Mouse (Mus musculus): ENCODE results near the gene Hfe.

Hfe gene

GRCm38 (mm10) chr13:23710374-23711089 is at the start of gene Hfe:
Gene Hfe (minus strand): TSS chr13:23710854.
- CTCF ChIA-PET = interaction anchor here in 2 of 4 experiments (0.6 to 0.8 kb wide), 2 partner anchors 10 to 595 kb away, joined by 3 to 5 read pairs; no protein-coding TSS in a partner anchor

DNA sequence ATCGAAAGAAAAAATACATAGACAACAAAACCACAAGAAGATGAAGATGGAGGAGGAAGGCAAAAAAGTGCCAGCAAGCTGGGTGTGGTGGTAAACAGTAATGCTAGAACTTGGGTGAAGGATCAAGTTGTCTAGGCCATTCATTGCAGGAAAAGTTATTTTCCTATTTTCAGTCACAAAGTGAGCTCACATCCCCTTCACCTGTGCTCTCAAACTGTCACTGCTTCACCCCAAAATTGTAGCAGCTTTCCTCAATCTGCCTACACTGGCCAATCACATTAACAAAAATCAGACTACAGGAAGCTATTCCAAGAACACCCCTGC is 49.2 kb upstream of the Hfe start:
- ChIA-PET POLR2A (interaction anchor here (0.6 to 44.4 kb wide), 71 partner anchors 2 to 1977 kb away, joined by 3 to 2331 read pairs (median 8); partner anchors contain the start of genes Hist1h2ab (in 4 of the 4), Hist1h2bb (in 4 of the 4), Hist1h3b (in 4 of the 4) and Hist1h3c (in 4 of the 4)), CTCF (interaction anchor here in 2 of 4 experiments (0.6 to 1.1 kb wide), 3 partner anchors 18 to 76 kb away, joined by 3 read pairs; partner anchors contain the start of genes Hist1h2ac (in 1 of the 2) and Hist1h2bc (in 1 of the 2))

More at GRCm38 (mm10) chr13:23710374-23711089, at the start of gene Hfe:
- POLR2A ChIA-PET = interaction anchor here in 3 of 4 experiments (0.5 to 6.4 kb wide), 27 partner anchors 9 to 364 kb away, joined by 3 to 56 read pairs (median 6); partner anchors contain the start of genes Hist1h2ab (in 3 of the 3), Hist1h2ac (in 3 of the 3), Hist1h2bc (in 3 of the 3) and Hist1h3b (in 3 of the 3)

DNA sequence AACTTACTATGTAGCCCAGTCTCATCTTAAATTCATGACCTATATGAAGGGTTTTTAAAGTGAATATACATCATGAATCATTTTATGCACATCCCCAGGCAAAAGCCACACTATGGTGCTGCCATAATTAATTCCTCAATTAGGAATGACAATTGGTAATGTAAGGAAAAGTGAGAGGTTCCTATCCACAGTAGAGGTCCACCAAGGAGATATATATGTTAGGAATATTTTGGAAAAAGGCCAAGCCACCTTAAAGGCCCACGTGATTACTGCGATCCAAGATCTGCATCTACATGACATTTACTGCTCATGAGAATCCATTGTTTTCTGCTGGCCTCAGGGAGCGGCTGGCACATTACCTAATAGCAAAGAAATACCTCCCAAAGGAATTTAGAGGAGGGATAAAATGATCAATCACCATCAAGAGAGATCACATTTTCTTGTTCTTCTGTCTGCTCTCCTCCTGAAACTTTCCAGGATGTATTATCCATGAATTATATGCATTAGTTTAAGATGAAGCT is 48.7 kb upstream of the Hfe start:
- ChIA-PET POLR2A (interaction anchor here (0.6 to 44.4 kb wide), 57 partner anchors 1 to 1973 kb away, joined by 3 to 2331 read pairs (median 12); partner anchors contain the start of genes Hist1h2ab (in 4 of the 4), Hist1h2bb (in 4 of the 4), Hist1h3b (in 4 of the 4) and Hist1h3c (in 4 of the 4)), CTCF (interaction anchor here in 2 of 4 experiments (0.6 kb wide), 2 partner anchors 17 to 27 kb away, joined by 3 read pairs; no protein-coding TSS in a partner anchor)

- ChIA-PET POLR2A (interaction anchor here (0.7 to 44.4 kb wide), 40 partner anchors 0 to 325 kb away, joined by 3 to 2331 read pairs (median 6); partner anchors contain the start of genes Hist1h1c (in 4 of the 4), Hist1h2ac (in 3 of the 4), Hist1h2bb (in 3 of the 4) and Hist1h2bc (in 3 of the 4)), CTCF (interaction anchor here in 1 of 4 experiments (0.7 kb wide), 1 partner anchor 192 kb away, joined by 3 read pairs; no protein-coding TSS in a partner anchor)
Measured at GRCm38 (mm10) chr13:23757921-23758320, 47.3 kb upstream of the Hfe start.

GRCm38 (mm10) chr13:23757211-23757773 is 46.6 kb upstream of the Hfe start:
- CTCF ChIA-PET = interaction anchor here in 1 of 4 experiments (0.7 kb wide), 1 partner anchor 193 kb away, joined by 3 read pairs; no protein-coding TSS in a partner anchor
- POLR2A ChIA-PET = interaction anchor here (0.6 to 44.4 kb wide), 53 partner anchors 1 to 1722 kb away, joined by 3 to 2331 read pairs (median 5); partner anchors contain the start of genes Hist1h1c (in 4 of the 4), Hist1h2bb (in 4 of the 4), Hist1h3c (in 4 of the 4) and Hist1h2ac (in 3 of the 4)

GRCm38 (mm10) chr13:23756790-23757189 is 46.1 kb upstream of the Hfe start, which contains the start of gene Hist1h4b:
Gene Hist1h4b (plus strand): TSS chr13:23757013.
- ChIA-PET POLR2A (interaction anchor here (0.6 to 44.4 kb wide), 50 partner anchors 1 to 1722 kb away, joined by 3 to 2331 read pairs (median 5); partner anchors contain the start of genes Hist1h1c (in 4 of the 4), Hist1h2bb (in 4 of the 4), Hist1h3c (in 4 of the 4) and Hist1h2ac (in 3 of the 4)), CTCF (interaction anchor here in 1 of 4 experiments (0.6 kb wide), 1 partner anchor 72 kb away, joined by 4 read pairs; no protein-coding TSS in a partner anchor)

DNA sequence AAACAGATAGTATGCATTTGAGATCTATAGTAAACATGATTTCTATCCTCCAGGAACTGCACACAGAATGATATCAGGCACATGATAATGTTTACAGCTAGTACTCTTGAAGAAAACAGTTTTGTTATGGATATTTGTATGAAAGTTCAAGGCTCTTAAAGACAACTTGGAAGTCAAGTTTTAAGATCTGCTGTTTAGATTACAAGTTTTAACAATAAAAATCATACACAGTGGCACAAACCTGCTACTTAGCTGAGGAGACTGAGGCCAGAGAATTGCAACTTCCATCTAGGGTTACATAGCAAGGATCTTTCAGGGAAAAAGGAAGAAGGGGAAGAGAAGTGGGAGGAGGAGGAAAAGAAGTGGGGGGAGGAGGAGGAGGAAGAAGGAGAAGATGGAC is 44.3 kb upstream of the Hfe start:
- ChIA-PET CTCF (no interaction called here), POLR2A (interaction anchor here (0.7 to 44.4 kb wide), 14 partner anchors 3 to 183 kb away, joined by 3 to 2331 read pairs (median 70); partner anchors contain the start of genes Hist1h3c (in 4 of the 4), Hist1h1a (in 3 of the 4), Hist1h1c (in 3 of the 4) and Hist1h3a (in 3 of the 4))

GRCm38 (mm10) chr13:23753314-23754078 is 42.8 kb upstream of the Hfe start:
- ChIA-PET CTCF (no interaction called here), POLR2A (interaction anchor here (0.5 to 44.4 kb wide), 41 partner anchors 4 to 1888 kb away, joined by 3 to 2331 read pairs (median 19); partner anchors contain the start of genes Hist1h1a (in 4 of the 4), Hist1h3a (in 4 of the 4), Hist1h3c (in 4 of the 4) and Hist1h1c (in 3 of the 4))

DNA sequence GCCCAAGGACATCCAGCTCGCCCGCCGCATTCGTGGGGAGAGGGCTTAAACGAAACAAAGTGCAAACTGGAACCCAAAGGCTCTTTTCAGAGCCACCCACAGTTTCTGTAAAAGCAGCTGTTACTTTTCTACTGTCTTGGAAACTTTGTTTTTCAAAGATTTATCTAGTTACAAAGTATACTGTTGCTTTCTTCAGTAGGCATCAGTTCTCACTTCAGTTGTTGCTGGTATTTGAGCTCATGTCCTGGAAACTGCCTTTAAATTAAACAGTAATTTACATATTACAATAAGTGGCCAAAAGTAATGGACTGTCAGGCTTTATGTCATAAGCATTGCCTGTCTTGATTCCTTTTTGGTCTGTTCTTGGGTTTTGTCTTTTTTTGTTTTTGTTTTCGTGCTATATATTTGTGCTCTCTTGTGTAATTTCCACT is 42.1 kb upstream of the Hfe start:
- ChIA-PET CTCF (interaction anchor here in 1 of 4 experiments (1.1 to 2.6 kb wide), 3 partner anchors 8 to 15 kb away, joined by 4 to 11 read pairs (median 4); partner anchors contain the start of genes Hist1h1c and Hist1h4a), POLR2A (interaction anchor here (0.6 to 44.4 kb wide), 61 partner anchors 5 to 1999 kb away, joined by 3 to 2331 read pairs (median 10); partner anchors contain the start of genes Hist1h1a (in 4 of the 4), Hist1h1c (in 4 of the 4), Hist1h3a (in 4 of the 4) and Hist1h3c (in 4 of the 4))

DNA sequence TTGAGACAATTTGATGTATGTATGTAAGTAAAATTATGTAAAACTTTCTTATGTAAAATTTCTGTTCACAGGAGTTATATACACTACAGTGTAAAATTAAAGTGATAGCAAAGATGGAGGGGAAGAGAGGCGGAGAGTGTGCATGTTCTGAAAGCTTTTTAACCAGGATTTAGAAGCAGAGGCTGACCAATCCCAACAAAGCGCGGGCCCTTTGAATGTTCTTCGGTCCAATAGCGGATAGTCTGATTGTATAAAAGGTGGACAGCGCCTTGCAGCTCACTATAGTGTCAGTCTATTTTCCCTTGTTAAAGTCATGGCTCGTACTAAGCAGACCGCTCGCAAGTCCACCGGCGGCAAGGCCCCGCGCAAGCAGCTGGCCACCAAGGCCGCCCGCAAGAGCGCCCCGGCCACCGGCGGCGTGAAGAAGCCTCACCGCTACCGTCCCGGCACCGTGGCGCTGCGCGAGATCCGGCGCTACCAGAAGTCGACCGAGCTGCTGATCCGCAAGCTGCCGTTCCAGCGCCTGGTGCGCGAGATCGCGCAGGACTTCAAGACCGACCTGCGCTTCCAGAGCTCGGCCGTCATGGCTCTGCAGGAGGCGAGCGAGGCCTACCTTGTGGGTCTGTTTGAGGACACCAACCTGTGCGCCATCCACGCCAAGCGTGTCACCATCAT is 41.5 kb upstream of the Hfe start, which contains the start of gene Hist1h3b:
Gene Hist1h3b (plus strand): TSS at position 201 of the 675 bp plus-strand sequence.
- ChIA-PET POLR2A (interaction anchor here (0.6 to 44.4 kb wide), 95 partner anchors 6 to 1999 kb away, joined by 3 to 2331 read pairs (median 6); partner anchors contain the start of genes Hist1h1a (in 4 of the 4), Hist1h1c (in 4 of the 4), Hist1h3a (in 4 of the 4) and Hist1h4a (in 4 of the 4)), CTCF (interaction anchor here in 1 of 4 experiments (0.8 to 2.6 kb wide), 5 partner anchors 9 to 68 kb away, joined by 3 to 11 read pairs (median 4); partner anchors contain the start of genes Hist1h1c, Hist1h2bc and Hist1h4a)

GRCm38 (mm10) chr13:23751478-23751956 is 40.9 kb upstream of the Hfe start:
- ChIA-PET POLR2A (interaction anchor here (0.6 to 44.4 kb wide), 96 partner anchors 6 to 1925 kb away, joined by 3 to 2331 read pairs (median 6); partner anchors contain the start of genes Hist1h1a (in 4 of the 4), Hist1h1c (in 4 of the 4), Hist1h3a (in 4 of the 4) and Hist1h4a (in 4 of the 4)), CTCF (interaction anchor here in 1 of 4 experiments (0.8 to 2.6 kb wide), 5 partner anchors 9 to 67 kb away, joined by 3 to 11 read pairs (median 4); partner anchors contain the start of genes Hist1h1c, Hist1h2bc and Hist1h4a)

DNA sequence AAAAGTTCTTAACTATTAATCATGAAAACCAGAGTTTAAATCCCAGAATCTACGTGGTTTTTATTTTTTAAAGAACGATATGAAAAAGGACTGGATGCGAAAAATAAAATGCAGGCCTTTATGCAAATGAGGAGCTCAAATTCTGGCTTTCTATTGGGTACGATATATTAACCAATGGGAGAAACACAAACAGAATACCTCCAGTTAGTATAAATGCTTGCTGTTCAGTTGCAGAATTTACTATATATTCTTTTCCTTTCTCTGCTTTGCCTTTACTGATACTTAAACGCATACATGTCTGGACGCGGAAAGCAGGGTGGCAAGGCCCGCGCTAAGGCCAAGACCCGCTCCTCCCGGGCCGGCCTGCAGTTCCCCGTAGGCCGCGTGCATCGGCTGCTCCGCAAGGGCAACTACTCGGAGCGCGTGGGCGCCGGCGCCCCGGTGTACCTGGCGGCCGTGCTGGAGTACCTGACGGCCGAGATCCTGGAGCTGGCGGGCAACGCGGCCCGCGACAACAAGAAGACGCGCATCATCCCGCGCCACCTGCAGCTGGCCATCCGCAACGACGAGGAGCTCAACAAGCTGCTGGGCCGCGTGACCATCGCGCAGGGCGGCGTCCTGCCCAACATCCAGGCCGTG is 40.3 kb upstream of the Hfe start, which contains the start of gene Hist1h2ab:
Gene Hist1h2ab (plus strand): TSS at position 288 of the 639 bp plus-strand sequence.
- ChIA-PET POLR2A (interaction anchor here (0.6 to 44.4 kb wide), 82 partner anchors 7 to 1922 kb away, joined by 3 to 2331 read pairs (median 7); partner anchors contain the start of genes Hist1h1a (in 4 of the 4), Hist1h1c (in 4 of the 4), Hist1h3a (in 4 of the 4) and Hist1h4a (in 4 of the 4)), CTCF (interaction anchor here in 1 of 4 experiments (1.6 to 2.6 kb wide), 2 partner anchors 10 to 11 kb away, joined by 4 to 11 read pairs; partner anchors contain the start of genes Hist1h1c and Hist1h4a)

GRCm38 (mm10) chr13:23749563-23750121 is 39.0 kb upstream of the Hfe start:
- CTCF ChIA-PET = no interaction called here

GRCm38 (mm10) chr13:23747892-23748288 is 37.2 kb upstream of the Hfe start:
- ChIA-PET POLR2A (interaction anchor here (0.6 to 44.4 kb wide), 51 partner anchors 4 to 1994 kb away, joined by 3 to 2331 read pairs (median 6); partner anchors contain the start of genes Hist1h1c (in 4 of the 4), Hist1h2bc (in 4 of the 4), Hist1h4a (in 4 of the 4) and Hist1h1a (in 3 of the 4)), CTCF (no interaction called here)

More at GRCm38 (mm10) chr13:23749563-23750121, 39.0 kb upstream of the Hfe start:
- POLR2A ChIA-PET = interaction anchor here in 3 of 4 experiments (1.0 to 44.4 kb wide), 28 partner anchors 6 to 1707 kb away, joined by 3 to 2331 read pairs (median 28); partner anchors contain the start of genes Hist1h1a (in 3 of the 3), Hist1h1c (in 3 of the 3), Hist1h3c (in 3 of the 3) and Hist1h4a (in 3 of the 3)

Measured in embryonic stem cell, embryonic (primary cell).